Mouse (Mus musculus): Measurements from ENCODE around the gene Fxyd7. TPM values are rescaled to one million over a fixed set of nuclear protein-coding genes. Genes with fewer than 3 reads are reported as not detected.

Gene Fxyd7
- polyA plus RNA-seq, 1 experiment from 2014 or later, result 1.4 TPM

DNA sequence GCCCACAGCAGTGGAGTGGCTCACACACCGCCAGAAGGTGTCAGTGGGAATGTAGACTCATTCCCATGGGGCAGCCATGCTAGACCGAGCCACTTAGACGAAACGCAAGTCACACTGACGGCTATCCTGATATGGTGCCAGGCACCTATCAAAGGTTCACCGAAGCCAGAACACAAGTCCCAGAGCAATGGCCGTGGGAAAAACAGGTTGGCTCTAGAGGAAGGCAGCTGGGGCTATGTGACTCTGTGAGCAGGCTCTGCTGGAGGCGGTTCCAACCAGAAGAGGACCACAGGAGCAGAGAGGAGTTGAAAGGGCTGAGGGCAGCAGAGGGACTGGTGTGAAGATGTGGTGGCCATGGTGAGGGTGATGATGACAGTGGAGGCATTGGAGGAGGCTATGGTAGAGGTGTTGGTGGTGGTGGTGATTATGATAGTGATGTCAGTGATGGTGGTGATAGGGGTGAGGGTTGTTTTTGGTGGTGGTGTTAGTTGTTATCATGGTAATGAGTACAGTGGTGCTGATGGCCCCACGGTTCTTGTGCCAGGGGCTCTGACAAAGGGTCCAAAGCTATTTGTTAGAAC lies 35.0 kb upstream of the Fxyd7 start:
- ATAC-seq (ENCODE audit: insufficient number of reproducible peaks, low FRiP score), result no peak
- 78% methylated on average over 9 of the region's 9 CpGs for WGBS
- Histone ChIP-seq H3K4me1 (replicated peaks) (peaks cover 10% of the 10 kb centered on the region; the same call in 1 of the 2 replicates), H3K9ac (no peak overlapping the region), H3K9me3 (replicated peaks) (no peaks in the 10 kb centered on the region), H3K4me3 (no peak overlapping the region), H3K36me3 (no peaks in the 10 kb centered on the region), H3K4me2 (no peak overlapping the region), H3K27ac (ENCODE audit: poor library complexity, severe bottlenecking) (no peak overlapping the region), H3K27me3 (replicated peaks) (no peaks in the 10 kb centered on the region)

DNA sequence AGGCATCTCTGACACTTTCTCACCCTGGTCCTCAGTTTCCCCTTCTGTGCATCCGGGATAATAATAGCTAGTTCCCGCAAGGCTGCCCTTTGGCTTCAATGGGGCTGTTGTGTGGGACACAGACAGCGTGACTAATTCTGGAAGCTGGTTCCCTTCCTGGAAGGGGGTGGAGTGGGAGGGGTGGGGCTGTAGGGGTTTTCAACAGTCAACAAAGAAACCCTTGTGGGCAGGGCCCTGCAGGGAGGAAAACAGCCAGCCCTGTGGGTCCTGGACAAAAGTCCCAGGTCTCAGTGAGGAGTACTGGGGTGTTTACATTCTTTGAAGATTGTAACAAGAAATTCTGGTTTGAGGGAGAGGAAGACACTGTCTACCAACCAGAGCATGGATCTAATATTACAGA lies 33.9 kb upstream of the Fxyd7 start:
- Histone ChIP-seq H3K4me1 (replicated peaks) (peaks cover 10% of the 10 kb centered on the region; the same call in 1 of the 2 replicates), H3K4me2 (no peak overlapping the region), H3K27ac (ENCODE audit: poor library complexity, severe bottlenecking) (no peak overlapping the region), H3K9me3 (replicated peaks) (peaks cover 4% of the 10 kb centered on the region), H3K27me3 (replicated peaks) (no peaks in the 10 kb centered on the region), H3K4me3 (no peak overlapping the region), H3K9ac (no peak overlapping the region), H3K36me3 (no peaks in the 10 kb centered on the region)
- no peak for ATAC-seq (ENCODE audit: insufficient number of reproducible peaks, low FRiP score)
- 33% methylated on average over 3 of the region's 3 CpGs for WGBS

DNA sequence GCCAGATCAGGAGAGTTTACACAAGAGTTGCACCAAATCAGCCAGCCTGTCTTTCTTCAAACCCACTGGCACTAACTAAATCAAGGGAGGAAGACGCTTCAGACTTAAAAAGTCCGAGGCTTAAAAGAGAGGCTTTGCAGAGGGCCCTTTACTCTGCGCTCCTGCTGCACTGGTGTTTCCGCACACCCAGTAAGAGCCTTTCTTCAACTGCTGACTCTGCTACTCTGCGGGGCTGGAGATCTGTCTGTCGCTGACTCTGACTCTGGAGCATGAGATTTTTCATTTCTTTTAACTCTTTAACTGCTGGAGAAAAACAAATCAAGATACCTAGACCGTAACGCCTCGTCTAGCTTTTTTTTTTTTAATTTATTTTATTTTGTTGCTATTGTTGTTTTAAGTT lies 32.9 kb upstream of the Fxyd7 start:
- H3K27ac ChIP-seq (ENCODE audit: poor library complexity, severe bottlenecking), result no peak overlapping the region
- no peaks in the 10 kb centered on the region for H3K27me3 ChIP-seq (replicated peaks)
- no peaks in the 10 kb centered on the region for H3K36me3 ChIP-seq
- H3K9me3 ChIP-seq (replicated peaks), result peaks cover 4% of the 10 kb centered on the region
- no peak overlapping the region for H3K9ac ChIP-seq
- WGBS, result 55% methylated on average over 9 of the region's 9 CpGs
- H3K4me1 ChIP-seq (replicated peaks), result peaks cover 10% of the 10 kb centered on the region; the same call in 1 of the 2 replicates
- no peak overlapping the region for H3K4me3 ChIP-seq
- H3K4me2 ChIP-seq, result no peak overlapping the region
- no peak for ATAC-seq (ENCODE audit: insufficient number of reproducible peaks, low FRiP score)

DNA sequence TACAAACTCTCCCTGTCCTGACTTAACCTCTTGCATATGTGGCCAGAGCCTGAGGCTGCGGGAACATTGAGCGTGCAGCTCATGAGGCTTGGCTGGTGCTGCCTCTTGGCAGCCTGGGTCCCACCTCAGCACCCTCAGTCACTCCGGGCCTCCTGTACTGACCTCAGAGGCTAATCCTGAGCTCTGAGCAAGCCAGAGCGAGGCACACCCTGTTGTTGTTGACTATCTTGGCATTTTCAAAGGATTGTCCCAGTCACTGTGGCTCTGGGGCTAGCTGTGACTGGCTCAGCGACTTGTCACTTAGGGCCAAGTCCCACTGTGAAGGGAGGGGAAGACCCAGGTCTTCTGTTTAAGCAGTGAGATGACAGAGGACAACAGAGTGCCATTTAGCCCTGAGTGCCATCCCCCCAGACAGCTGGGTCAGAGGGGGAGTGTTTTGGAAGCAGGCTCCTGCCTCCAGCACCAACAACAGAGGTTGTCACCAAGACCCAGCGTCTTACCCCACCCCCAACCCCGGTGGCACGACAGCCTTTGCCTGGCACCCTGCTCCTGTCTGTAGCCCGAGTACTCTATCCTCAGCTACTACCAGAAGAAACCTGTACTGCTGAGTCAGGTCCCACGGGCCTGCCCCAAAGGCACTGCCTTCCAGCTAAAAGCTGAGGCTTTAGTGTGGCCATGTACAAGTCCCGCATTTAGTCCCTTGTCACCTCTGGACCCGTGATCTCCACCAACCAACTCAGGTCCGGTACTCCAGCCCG lies 31.7 kb upstream of the Fxyd7 start:
- Histone ChIP-seq H3K4me3 (no peak overlapping the region), H3K9me3 (replicated peaks) (peaks cover 4% of the 10 kb centered on the region), H3K4me1 (replicated peaks) (peaks cover 9% of the 10 kb centered on the region; the same call in 1 of the 2 replicates), H3K27me3 (replicated peaks) (no peaks in the 10 kb centered on the region), H3K9ac (0 out of 2 replicates have a peak overlapping the region, but pooled peaks have one; percentile 5), H3K27ac (ENCODE audit: poor library complexity, severe bottlenecking) (no peak overlapping the region), H3K36me3 (no peaks in the 10 kb centered on the region), H3K4me2 (no peak overlapping the region)
- no peak; the same call in 1 of the 2 replicates for ATAC-seq (ENCODE audit: insufficient number of reproducible peaks, low FRiP score)
- WGBS, result 60% methylated on average over 14 of the region's 14 CpGs

DNA sequence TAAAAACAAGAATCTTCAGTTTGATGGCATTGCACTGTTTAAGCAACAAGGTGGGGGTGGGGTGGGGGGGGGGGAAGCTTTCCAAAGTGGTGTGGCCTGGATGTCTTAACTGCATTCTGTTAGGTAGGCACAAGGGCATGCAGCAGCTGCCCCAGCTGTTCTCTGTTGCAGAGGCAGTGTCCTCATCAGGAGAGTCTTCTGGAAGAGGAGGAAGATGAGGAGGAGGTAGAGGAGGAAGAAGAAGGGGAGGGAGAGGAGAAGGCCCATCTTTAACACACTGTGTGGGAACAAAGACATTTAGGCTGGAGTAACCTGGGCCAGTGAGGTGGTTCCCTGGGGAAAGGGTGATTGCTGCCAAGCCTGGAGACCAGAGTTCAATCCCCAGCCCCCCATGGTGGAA lies 30.8 kb upstream of the Fxyd7 start:
- Histone ChIP-seq H3K27ac (ENCODE audit: poor library complexity, severe bottlenecking) (no peak overlapping the region), H3K9ac (no peak overlapping the region), H3K36me3 (no peaks in the 10 kb centered on the region), H3K4me3 (no peak overlapping the region), H3K4me1 (replicated peaks) (peaks cover 5% of the 10 kb centered on the region; the same call in 1 of the 2 replicates), H3K9me3 (replicated peaks) (peaks cover 4% of the 10 kb centered on the region), H3K27me3 (replicated peaks) (no peaks in the 10 kb centered on the region), H3K4me2 (no peak overlapping the region)
- ATAC-seq (ENCODE audit: insufficient number of reproducible peaks, low FRiP score), result no peak

DNA sequence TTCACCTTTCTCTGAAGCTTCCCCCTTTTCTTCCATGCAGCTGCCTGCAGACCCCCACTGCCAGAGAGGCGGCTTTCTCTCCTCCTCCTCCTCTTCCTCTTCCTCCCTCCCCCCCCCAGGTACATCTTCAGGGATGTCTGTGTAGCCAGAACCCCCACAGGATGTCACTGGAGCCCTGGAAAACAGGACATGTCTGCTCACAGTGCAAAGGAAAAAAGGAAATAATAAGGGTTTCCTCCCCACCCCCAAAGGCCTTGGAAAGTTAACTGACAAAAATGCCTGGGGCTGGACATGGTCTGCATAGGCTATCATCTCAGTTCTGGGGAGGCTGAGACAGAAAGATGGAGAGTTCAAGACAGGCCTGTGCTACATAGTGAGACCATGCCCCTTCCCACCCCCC lies 29.8 kb upstream of the Fxyd7 start:
- no peak overlapping the region for H3K9ac ChIP-seq
- H3K4me2 ChIP-seq, result no peak overlapping the region
- 24% methylated on average over 1 of the region's 1 CpGs for WGBS
- no peak overlapping the region for H3K4me3 ChIP-seq
- no peak overlapping the region for H3K27ac ChIP-seq (ENCODE audit: poor library complexity, severe bottlenecking)
- H3K36me3 ChIP-seq, result no peaks in the 10 kb centered on the region
- peaks cover 4% of the 10 kb centered on the region for H3K9me3 ChIP-seq (replicated peaks)
- H3K4me1 ChIP-seq (replicated peaks), result peaks cover 5% of the 10 kb centered on the region; the same call in 1 of the 2 replicates
- no peaks in the 10 kb centered on the region for H3K27me3 ChIP-seq (replicated peaks)
- no peak for ATAC-seq (ENCODE audit: insufficient number of reproducible peaks, low FRiP score)

DNA sequence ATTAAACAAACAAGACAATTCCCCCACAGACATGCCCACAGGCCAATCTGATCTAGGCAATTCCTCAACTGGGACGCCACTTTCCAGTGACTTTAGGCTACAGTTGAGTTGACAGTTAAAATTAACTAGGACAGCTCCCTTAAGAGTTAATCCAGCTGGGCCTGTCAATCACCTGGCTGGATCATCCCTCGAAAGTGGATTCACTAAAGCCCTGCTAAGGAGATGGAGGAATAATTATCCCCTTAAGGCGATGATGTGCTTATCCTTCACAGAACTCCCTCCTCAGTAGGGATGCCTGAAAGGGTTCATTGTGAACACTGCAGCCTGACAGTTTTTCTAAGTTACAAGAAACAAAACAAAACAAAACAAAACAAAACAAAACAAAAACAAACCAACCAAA lies 29.3 kb upstream of the Fxyd7 start:
- Histone ChIP-seq H3K9ac (no peak overlapping the region), H3K27me3 (replicated peaks) (no peaks in the 10 kb centered on the region), H3K4me1 (replicated peaks) (peaks cover 5% of the 10 kb centered on the region; the same call in 1 of the 2 replicates), H3K4me2 (no peak overlapping the region), H3K4me3 (no peak overlapping the region), H3K27ac (ENCODE audit: poor library complexity, severe bottlenecking) (no peak overlapping the region), H3K36me3 (no peaks in the 10 kb centered on the region), H3K9me3 (replicated peaks) (peaks cover 4% of the 10 kb centered on the region)
- ATAC-seq (ENCODE audit: insufficient number of reproducible peaks, low FRiP score), result no peak
- WGBS, result 55% methylated on average over 3 of the region's 3 CpGs

DNA sequence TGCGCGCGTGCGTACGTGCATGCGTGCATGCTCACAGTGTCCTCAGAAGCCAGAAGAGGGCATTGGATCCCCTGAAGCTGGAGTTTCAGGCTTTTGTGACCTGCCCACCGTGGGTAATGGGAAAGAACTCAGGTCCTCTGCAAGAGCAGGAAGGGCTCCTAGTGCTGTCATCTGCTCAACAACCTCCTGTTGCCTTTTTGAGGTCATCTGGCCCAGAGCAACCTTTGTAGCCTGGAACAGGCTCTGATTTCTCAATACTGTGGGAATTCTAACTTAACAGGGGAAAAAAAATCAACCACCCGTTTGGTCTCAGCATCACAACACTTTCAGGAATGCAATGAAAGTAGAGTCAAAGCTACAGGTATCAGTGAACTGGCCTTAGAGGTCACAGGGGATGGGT lies 28.4 kb upstream of the Fxyd7 start:
- ATAC-seq (ENCODE audit: insufficient number of reproducible peaks, low FRiP score), result no peak
- WGBS, result 82% methylated on average over 8 of the region's 8 CpGs
- H3K36me3 ChIP-seq, result no peaks in the 10 kb centered on the region

DNA sequence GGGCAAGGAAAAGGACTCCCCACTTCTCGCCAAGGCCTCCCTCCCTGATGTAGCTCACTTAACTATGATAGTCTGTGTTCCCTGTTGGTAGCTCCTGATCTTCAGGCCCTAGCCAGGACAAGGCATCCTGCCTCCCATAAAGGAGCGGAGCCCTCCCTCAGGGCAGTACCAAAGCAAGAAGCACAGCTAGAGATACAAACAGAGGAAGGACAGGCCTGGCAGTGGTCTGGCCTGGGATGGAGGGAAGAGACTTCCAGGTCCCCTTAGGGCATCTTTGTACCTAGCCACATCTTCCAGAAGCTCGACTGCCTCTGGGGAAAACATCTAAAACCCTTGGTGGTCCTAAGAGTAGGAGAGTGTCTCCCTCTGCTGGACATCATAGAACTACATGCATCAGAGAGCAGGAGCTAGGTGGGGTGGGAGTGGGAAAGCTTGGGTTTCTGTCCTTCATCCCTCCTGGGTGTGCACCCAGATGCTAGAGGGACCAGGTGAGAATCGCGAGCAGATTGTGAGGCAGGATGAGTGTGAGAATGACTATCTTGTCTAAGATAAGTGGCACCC lies 26.7 kb upstream of the Fxyd7 start:
- H3K4me1 ChIP-seq (replicated peaks), result no peaks in the 10 kb centered on the region
- H3K9ac ChIP-seq, result no peak overlapping the region
- no peak overlapping the region for H3K27ac ChIP-seq (ENCODE audit: poor library complexity, severe bottlenecking)
- 32% methylated on average over 5 of the region's 5 CpGs for WGBS
- H3K9me3 ChIP-seq (replicated peaks), result peaks cover 4% of the 10 kb centered on the region
- H3K4me3 ChIP-seq, result no peak overlapping the region
- H3K27me3 ChIP-seq (replicated peaks), result no peaks in the 10 kb centered on the region
- no peaks in the 10 kb centered on the region for H3K36me3 ChIP-seq
- 0 out of 2 replicates have a peak, but pooled peaks have one; percentile 29 for ATAC-seq (ENCODE audit: insufficient number of reproducible peaks, low FRiP score)
- no peak overlapping the region for H3K4me2 ChIP-seq

More for the DNA sequence above, 28.4 kb upstream of the Fxyd7 start:
- no peak overlapping the region for H3K4me2 ChIP-seq
- H3K9ac ChIP-seq, result no peak overlapping the region
- H3K27ac ChIP-seq (ENCODE audit: poor library complexity, severe bottlenecking), result no peak overlapping the region
- H3K4me1 ChIP-seq (replicated peaks), result no peaks in the 10 kb centered on the region
- no peaks in the 10 kb centered on the region for H3K27me3 ChIP-seq (replicated peaks)
- H3K9me3 ChIP-seq (replicated peaks), result peaks cover 4% of the 10 kb centered on the region
- no peak overlapping the region for H3K4me3 ChIP-seq

DNA sequence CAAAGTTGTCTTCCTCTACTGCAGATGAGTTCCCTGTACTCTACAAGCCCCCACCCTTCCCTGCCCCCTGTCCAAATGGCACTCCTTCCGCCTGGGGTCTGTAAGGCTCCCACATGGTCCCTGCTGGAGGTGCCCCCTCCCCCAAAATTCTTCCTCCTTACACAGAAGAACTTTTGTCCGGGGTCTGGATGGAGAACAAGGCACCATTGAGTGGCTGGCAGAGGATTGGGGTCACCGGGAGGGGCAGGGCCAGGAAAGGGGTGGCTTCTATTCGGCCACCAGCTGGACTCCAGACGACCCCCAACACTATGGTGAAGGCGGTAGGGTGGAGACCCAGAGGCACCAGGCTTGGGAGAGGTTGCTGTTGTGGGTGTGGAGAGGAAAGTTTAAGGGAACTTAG lies 26.2 kb upstream of the Fxyd7 start:
- WGBS, result 54% methylated on average over 6 of the region's 6 CpGs

DNA sequence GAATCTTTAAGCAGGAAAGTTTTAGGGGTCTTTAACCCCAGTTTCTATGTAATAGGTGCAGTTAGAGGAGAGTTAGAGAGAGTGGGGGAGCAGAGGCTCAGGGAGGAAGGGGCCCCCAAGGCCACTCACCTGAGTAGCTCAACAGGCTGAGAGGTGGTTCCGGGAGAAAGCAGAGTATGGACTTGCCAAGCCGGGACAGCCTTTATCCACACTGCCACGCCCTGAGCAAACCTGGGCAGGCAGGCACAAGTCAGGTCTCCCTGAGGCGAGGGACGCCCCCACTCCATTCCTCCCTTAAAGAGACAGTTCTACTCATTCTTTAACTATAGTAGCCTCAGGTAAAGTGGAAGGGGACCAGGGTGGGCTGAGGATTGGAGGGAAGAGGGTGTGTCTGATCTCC lies 25.2 kb upstream of the Fxyd7 start, which contains the start of gene Fxyd3:
TSS of gene Fxyd3 (minus strand) at position 213 of the 400 bp plus-strand sequence.
- H3K4me2 ChIP-seq, result no peak within 1 kb of the TSS
- H3K9me3 ChIP-seq (replicated peaks), result peaks cover 4% of the 10 kb centered on the region
- H3K4me1 ChIP-seq (replicated peaks), result no peaks in the 10 kb centered on the region
- H3K27ac ChIP-seq (ENCODE audit: poor library complexity, severe bottlenecking), result no peak within 1 kb of the TSS
- H3K27me3 ChIP-seq (replicated peaks), result no peaks in the 10 kb centered on the region
- H3K36me3 ChIP-seq, result no peaks in the 10 kb centered on the region
- ATAC-seq (ENCODE audit: insufficient number of reproducible peaks, low FRiP score), result no peak
- H3K9ac ChIP-seq, result no peak within 1 kb of the TSS
- H3K4me3 ChIP-seq, result no peak within 1 kb of the TSS
- 56% methylated on average over 5 of the region's 5 CpGs for WGBS

More for the DNA sequence above, 26.2 kb upstream of the Fxyd7 start:
- H3K4me3 ChIP-seq, result no peak overlapping the region
- H3K27ac ChIP-seq (ENCODE audit: poor library complexity, severe bottlenecking), result no peak overlapping the region
- no peaks in the 10 kb centered on the region for H3K27me3 ChIP-seq (replicated peaks)
- H3K9me3 ChIP-seq (replicated peaks), result peaks cover 4% of the 10 kb centered on the region
- no peak overlapping the region for H3K4me2 ChIP-seq
- H3K4me1 ChIP-seq (replicated peaks), result no peaks in the 10 kb centered on the region
- H3K36me3 ChIP-seq, result no peaks in the 10 kb centered on the region
- peak; percentile 39 for ATAC-seq (ENCODE audit: insufficient number of reproducible peaks, low FRiP score)
- H3K9ac ChIP-seq, result no peak overlapping the region

Data from heart, embryonic 12.5 days (tissue).